8 mouse cellular contexts compared by ENCODE assay signal in the genomic region with DNA sequence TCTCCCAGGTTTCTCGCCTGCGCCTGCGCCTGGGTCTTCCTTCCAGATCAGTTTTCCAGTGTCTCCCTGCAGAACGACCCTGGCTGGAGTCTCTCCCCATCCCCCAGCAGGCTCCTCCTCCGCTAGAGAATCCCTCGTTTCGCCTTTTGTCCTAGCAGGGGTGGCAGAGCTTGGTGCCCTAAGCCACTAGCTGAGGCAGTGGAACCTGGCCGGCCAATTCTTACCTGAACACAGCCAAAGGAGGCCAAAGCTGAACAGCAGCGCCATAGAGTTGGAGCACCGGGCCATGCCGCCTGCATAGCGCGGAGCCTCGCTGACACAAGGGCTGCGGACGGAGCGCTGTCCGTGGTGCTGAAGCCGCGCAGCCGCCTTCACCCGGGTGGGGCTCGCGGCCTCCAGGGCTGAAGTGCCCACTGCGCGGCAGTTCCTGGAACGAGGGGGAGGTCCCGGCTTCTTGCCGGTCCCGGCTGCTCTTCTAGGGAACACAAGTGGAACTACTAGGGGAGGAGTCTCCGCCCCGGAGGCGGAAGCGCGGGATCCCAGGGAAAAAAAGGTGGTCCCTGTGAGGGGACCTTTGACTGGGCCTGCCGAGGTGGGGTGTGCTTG. TPM values are rescaled to one million over a fixed set of nuclear protein-coding genes. Genes with fewer than 3 reads are reported as not detected.
A peak's percentile ranks its signal among the peaks of the same experiment; 100 is the strongest.
DNase-seq lines count a peak whose midpoint lies in the region; ATAC-seq and TF ChIP-seq lines count a peak whose summit lies in the region.

A gene (minus strand): TSS at position 514 of the 606 bp plus-strand sequence.

- H3K27me3 ChIP-seq in embryonic facial prominence, embryonic 11.5 days (ENCODE audit: control insufficient read depth, insufficient read depth, low read length) = no peaks in the 10 kb centered on the region; the same call in 1 of the 2 replicates
- no peaks in the 10 kb centered on the region for H3K27me3 ChIP-seq in heart, adult 2 months (ENCODE audit: control insufficient read depth, insufficient read depth, low read length)
- 0 out of 2 replicates have a peak, but pooled peaks cover 7% of the 10 kb centered on the region for H3K27me3 ChIP-seq in intestine, postnatal 0 days (replicated peaks; ENCODE audit: control insufficient read depth, insufficient read depth, low read length)
- peaks cover 30% of the 10 kb centered on the region for H3K27me3 ChIP-seq in limb, embryonic 13.5 days
- no peaks in the 10 kb centered on the region for H3K27me3 ChIP-seq in midbrain, embryonic 14.5 days (ENCODE audit: control insufficient read depth, insufficient read depth, low read length)

- H3K79me2 ChIP-seq in heart, adult 2 months (replicated peaks; ENCODE audit: control insufficient read depth, insufficient read depth, low read length) = no peaks in the 10 kb centered on the region

- TF ChIP-seq POLR2A in heart, adult 2 months (IDR thresholded peaks at IDR 0.05; ENCODE audit: insufficient read depth, low read depth, low read length) = no peak

- no peak within 1 kb of the TSS for H3K9ac ChIP-seq in embryonic facial prominence, embryonic 11.5 days (replicated peaks; ENCODE audit: low read length)
- H3K9ac ChIP-seq in heart, adult 2 months (ENCODE audit: low read depth, low read length) = no peak within 1 kb of the TSS
- H3K9ac ChIP-seq in intestine, postnatal 0 days (ENCODE audit: low read depth, low read length) = no peak within 1 kb of the TSS
- H3K9ac ChIP-seq in limb, embryonic 13.5 days = no peak within 1 kb of the TSS
- H3K9ac ChIP-seq in midbrain, embryonic 14.5 days (replicated peaks; ENCODE audit: low read length) = peak within 1 kb of the TSS; percentile 84

- intact Hi-C loops in heart, adult 2 months (cut with DNase I) = loop anchor here (2.0 kb wide), 1 partner anchor 33 kb away; no protein-coding TSS in a partner anchor

- no peaks in the 10 kb centered on the region for H3K9me3 ChIP-seq in embryonic facial prominence, embryonic 11.5 days (replicated peaks; ENCODE audit: control insufficient read depth, low read length)
- H3K9me3 ChIP-seq in intestine, postnatal 0 days (ENCODE audit: control insufficient read depth) = no peaks in the 10 kb centered on the region
- H3K9me3 ChIP-seq in limb, embryonic 13.5 days = no peaks in the 10 kb centered on the region
- no peaks in the 10 kb centered on the region for H3K9me3 ChIP-seq in midbrain, embryonic 14.5 days (ENCODE audit: control insufficient read depth, low read length)

- ATAC-seq in embryonic facial prominence, embryonic 11.5 days (replicated peaks; ENCODE audit: insufficient number of reproducible peaks, low FRiP score, low TSS enrichment, low read depth) = peak; percentile 77
- peak; percentile 81 for ATAC-seq in intestine, postnatal 0 days
- ATAC-seq in limb, embryonic 13.5 days (ENCODE audit: low FRiP score, low read depth) = peak; percentile 93
- peak; percentile 72 for ATAC-seq in midbrain, embryonic 14.5 days (ENCODE audit: low FRiP score, low TSS enrichment)

- WGBS in embryonic facial prominence, embryonic 11.5 days = under 1% methylated on average over 36 of the region's 36 CpGs
- WGBS in heart, adult 2 months = 1% methylated on average over 36 of the region's 36 CpGs
- WGBS in intestine, postnatal 0 days = 2% methylated on average over 36 of the region's 36 CpGs
- WGBS in limb, embryonic 13.5 days = under 1% methylated on average over 36 of the region's 36 CpGs
- WGBS in midbrain, embryonic 14.5 days = 1% methylated on average over 36 of the region's 36 CpGs

- H3K4me3 ChIP-seq in embryonic facial prominence, embryonic 11.5 days (ENCODE audit: low read depth, low read length) = peak within 1 kb of the TSS; percentile 25
- H3K4me3 ChIP-seq in heart, adult 2 months = no peak within 1 kb of the TSS
- 0 out of 2 replicates have a peak within 1 kb of the TSS, but pooled peaks have one; percentile 4 for H3K4me3 ChIP-seq in intestine, postnatal 0 days (ENCODE audit: low read depth, low read length)
- H3K4me3 ChIP-seq in limb, embryonic 13.5 days = peak within 1 kb of the TSS; percentile 18
- H3K4me3 ChIP-seq in midbrain, embryonic 14.5 days (replicated peaks; ENCODE audit: low read depth, low read length) = peak within 1 kb of the TSS; percentile 71

- TF ChIP-seq EP300 in heart, adult 2 months (IDR thresholded peaks at IDR 0.05; ENCODE audit: insufficient read depth, low read depth, low read length) = no peak

- no peak for TF ChIP-seq CTCF in heart, adult 2 months (IDR thresholded peaks at IDR 0.05)
- 0 out of 2 replicates have a peak, but pooled peaks have one; percentile 5 for TF ChIP-seq CTCF in intestine, postnatal 0 days (IDR thresholded peaks at IDR 0.05; ENCODE audit: low read depth)

- no peaks in the 10 kb centered on the region for H3K36me3 ChIP-seq in embryonic facial prominence, embryonic 11.5 days (replicated peaks; ENCODE audit: control insufficient read depth, insufficient read depth, low read depth, low read length)
- no peaks in the 10 kb centered on the region for H3K36me3 ChIP-seq in heart, adult 2 months (ENCODE audit: control insufficient read depth, insufficient read depth, low read length)
- H3K36me3 ChIP-seq in intestine, postnatal 0 days (ENCODE audit: control insufficient read depth, insufficient read depth) = 0 out of 2 replicates have a peak, but pooled peaks cover 2% of the 10 kb centered on the region
- no peaks in the 10 kb centered on the region for H3K36me3 ChIP-seq in limb, embryonic 13.5 days
- H3K36me3 ChIP-seq in midbrain, embryonic 14.5 days (ENCODE audit: control insufficient read depth, insufficient read depth, low read length) = peaks cover 23% of the 10 kb centered on the region

- H3K4me1 ChIP-seq in embryonic facial prominence, embryonic 11.5 days (ENCODE audit: control insufficient read depth, insufficient read depth, low read length) = no peaks in the 10 kb centered on the region
- no peaks in the 10 kb centered on the region for H3K4me1 ChIP-seq in heart, adult 2 months (ENCODE audit: control insufficient read depth, insufficient read depth, low read length)
- peaks cover 9% of the 10 kb centered on the region; the same call in 1 of the 2 replicates for H3K4me1 ChIP-seq in intestine, postnatal 0 days (replicated peaks; ENCODE audit: control insufficient read depth, insufficient read depth, low read length)
- H3K4me1 ChIP-seq in limb, embryonic 13.5 days = peaks cover 8% of the 10 kb centered on the region
- peaks cover 30% of the 10 kb centered on the region for H3K4me1 ChIP-seq in midbrain, embryonic 14.5 days (ENCODE audit: control insufficient read depth, insufficient read depth, low read length)

- peak; percentile 43 to 57 for DNase-seq in layer of hippocampus, adult 18-20 months (ENCODE audit: low spot score in 2 of 2)
- no peak for DNase-seq in layer of hippocampus, adult 9-11 months
- DNase-seq in embryonic facial prominence, embryonic 11.5 days (ENCODE audit: low spot score) = peak; percentile 90
- peak; percentile 69 to 83 for DNase-seq in heart, adult 2 months
- DNase-seq in midbrain, embryonic 14.5 days = peak; percentile 82
- DNase-seq in spleen, adult 18-20 months = peak; percentile 35 to 68

- 0 out of 2 replicates have a peak within 1 kb of the TSS, but pooled peaks have one; percentile 22 for H3K27ac ChIP-seq in embryonic facial prominence, embryonic 11.5 days (replicated peaks; ENCODE audit: low read depth, low read length)
- no peak within 1 kb of the TSS for H3K27ac ChIP-seq in heart, adult 2 months
- H3K27ac ChIP-seq in intestine, postnatal 0 days (ENCODE audit: low read depth, low read length) = no peak within 1 kb of the TSS
- H3K27ac ChIP-seq in limb, embryonic 13.5 days = no peak within 1 kb of the TSS
- peak within 1 kb of the TSS; percentile 93 for H3K27ac ChIP-seq in midbrain, embryonic 14.5 days (replicated peaks; ENCODE audit: low read depth, low read length)

- H3K4me2 ChIP-seq in embryonic facial prominence, embryonic 11.5 days (ENCODE audit: low read depth, low read length) = peak within 1 kb of the TSS; percentile 39
- H3K4me2 ChIP-seq in intestine, postnatal 0 days (replicated peaks; ENCODE audit: low read depth) = peak within 1 kb of the TSS; percentile 49
- peak within 1 kb of the TSS; percentile 53 for H3K4me2 ChIP-seq in limb, embryonic 13.5 days (replicated peaks)
- H3K4me2 ChIP-seq in midbrain, embryonic 14.5 days (ENCODE audit: low read length) = peak within 1 kb of the TSS; percentile 68

RNA-seq across cellular contexts. Expression of the gene that starts here (rescaled TPM):
- 10 to 100 TPM; 31.3 to 31.5 TPM for total RNA-seq in layer of hippocampus, adult 18-20 months (2021)
- polyA plus RNA-seq in embryonic facial prominence, embryonic 11.5 days (2014; fragmentation: Nextera tagmentation; extraction: Ambion mirVana) = 2.9 and 3.7 TPM in 2 replicates
- under 1 TPM; 0.14 to 0.16 TPM for total RNA-seq in heart, adult 2 months (2021)
- polyA plus RNA-seq in heart, adult 2 months (2012; rRNA removed) = 0.35 and 0.61 TPM in 2 replicates
- 0.95 and 1.0 TPM in 2 replicates for polyA plus RNA-seq in intestine, postnatal 0 days (2015; fragmentation: Nextera tagmentation; extraction: Ambion mirVana)
- polyA plus RNA-seq in limb, embryonic 13.5 days (2015; fragmentation: Nextera tagmentation; extraction: Ambion mirVana) = 0.43 and 0.63 TPM in 2 replicates
- 29.6 and 31.5 TPM in 2 replicates for polyA plus RNA-seq in midbrain, embryonic 14.5 days (2014; fragmentation: Nextera tagmentation; extraction: Ambion mirVana)

Comparison
In these comparisons a context has a peak if more than half of its experiments do, and no peak if none do; other contexts are left out.
1. RNA of the gene that starts here (total RNA-seq): 31.3 to 31.5 TPM in layer of hippocampus, adult 18-20 months; 0.14 to 0.16 TPM in heart, adult 2 months; every median in the first group is over 10 times any median in the second.
2. Peak in DNase-seq in heart, adult 2 months; RNA of the gene not detected or under 1 TPM.
3. Peak in ATAC-seq, H3K4me3 ChIP-seq and H3K4me2 ChIP-seq in limb, embryonic 13.5 days; RNA of the gene not detected or under 1 TPM.
4. H3K27ac ChIP-seq: peak in embryonic facial prominence, embryonic 11.5 days (single experiment) and midbrain, embryonic 14.5 days (single experiment); none in heart, adult 2 months (single experiment), intestine, postnatal 0 days (single experiment) and limb, embryonic 13.5 days (single experiment).
5. Peak in every context shown above with its lines, with median percentiles within 50 percentile points of each other: ATAC-seq and H3K4me2 ChIP-seq.